Mouse (Mus musculus) urinary bladder, postnatal 10 days (tissue): ENCODE results near the gene Parva.

ENCODE experiments used
- DNase-seq: peaks from one replicate; pipeline ENCODE4 v3.0.0; 2022; ENCODE audit warnings: low spot score

The Parva gene

DNA sequence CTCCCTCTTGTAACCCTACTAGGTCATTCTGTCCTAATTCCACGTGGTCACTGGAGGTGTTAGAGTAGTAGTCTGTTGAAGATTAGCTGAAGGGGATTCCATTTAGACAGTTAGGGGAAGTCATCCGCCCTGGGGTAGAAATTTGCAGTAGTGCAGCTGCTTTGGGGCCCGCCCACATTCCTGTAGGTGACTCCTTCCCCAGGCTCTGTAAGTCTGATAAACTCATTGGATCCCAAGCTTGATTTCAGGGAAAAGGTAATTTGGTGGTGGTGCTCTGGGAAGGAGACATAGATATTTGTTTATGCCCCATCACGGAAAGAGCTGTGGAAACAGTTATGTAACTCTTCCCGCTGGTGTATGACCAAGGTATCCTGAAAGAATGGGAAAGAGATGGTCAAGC lies 494 bp upstream of the Parva start:
- no peak for DNase-seq

DNA sequence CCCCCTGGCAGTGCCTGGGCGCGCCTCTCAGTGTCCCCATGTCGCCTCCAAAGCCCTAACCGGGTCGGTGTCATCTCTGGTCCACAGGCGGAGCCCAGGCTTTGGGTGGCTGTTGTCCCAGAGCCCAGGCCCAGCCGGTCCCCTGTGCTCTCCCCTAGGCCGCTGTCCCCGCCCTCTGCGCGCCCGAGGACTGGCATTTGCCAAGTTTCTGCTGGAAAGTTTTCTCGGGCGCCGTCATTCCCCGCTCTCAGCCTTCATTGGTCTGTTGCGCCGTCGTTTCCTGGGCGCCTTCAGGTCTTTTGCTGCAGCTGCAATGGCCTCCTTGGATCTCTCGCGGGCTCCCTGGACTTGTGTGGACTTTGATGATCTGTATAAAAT lies 842 bp downstream of the Parva start:
- peak; percentile 71 for DNase-seq

DNA sequence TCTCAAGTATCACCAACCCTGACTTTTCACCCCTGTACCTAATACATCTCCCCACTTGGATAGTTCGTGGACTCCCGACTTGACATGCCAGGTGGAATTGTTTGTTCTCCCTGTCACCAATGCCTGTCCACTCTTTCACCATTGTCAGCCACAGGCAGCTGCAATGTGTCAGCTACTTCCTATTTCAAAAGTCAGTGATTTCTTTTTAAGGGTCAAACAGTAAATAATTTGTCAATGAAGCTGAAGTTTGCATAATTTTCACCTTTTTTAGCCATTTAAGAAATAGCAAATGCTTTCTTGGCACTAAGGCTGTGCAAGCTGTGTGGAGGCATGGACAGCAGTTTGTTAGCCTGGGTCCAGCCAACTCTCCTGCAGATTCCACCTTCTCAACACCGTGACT lies 12.5 kb downstream of the Parva start:
- DNase-seq, result no peak

DNA sequence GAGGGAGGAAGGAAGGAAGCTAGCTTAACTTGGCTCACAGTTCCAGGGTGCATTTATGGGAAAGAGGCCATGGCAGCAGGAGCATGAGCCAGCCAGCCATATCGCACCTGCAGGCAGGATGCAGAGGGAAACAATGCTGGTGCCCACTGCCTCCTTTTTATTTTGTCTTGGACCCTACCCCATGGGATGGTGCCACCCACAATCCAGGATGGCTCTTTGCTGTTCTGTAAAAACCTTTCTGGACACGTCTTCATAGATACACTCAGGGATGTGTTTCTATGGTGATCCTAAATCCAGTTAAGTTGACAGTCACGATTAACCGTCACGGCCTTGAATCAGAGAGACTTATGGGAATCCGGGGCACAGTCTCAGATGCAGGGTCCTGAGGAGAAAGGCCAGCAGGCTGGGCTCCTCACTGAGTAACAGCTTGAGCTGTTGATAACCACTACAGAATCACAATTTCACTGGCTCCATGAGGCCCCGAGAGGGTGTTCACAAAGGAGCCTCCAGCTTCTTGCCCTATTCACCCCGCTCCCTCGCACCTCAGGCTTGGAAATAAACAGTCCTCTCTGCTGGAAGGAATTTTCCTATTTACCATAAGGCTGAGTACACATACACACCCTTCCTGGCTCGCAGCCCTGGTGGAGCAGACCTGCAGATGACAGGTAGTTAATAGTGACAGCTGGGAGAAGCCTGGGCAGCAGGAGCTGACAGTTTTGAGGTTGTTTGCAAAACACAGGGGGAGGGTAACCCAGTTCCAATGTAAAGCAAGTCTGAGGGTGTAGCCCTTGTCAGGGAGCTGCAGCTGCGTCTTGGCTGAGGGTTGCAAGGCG lies 17.1 kb downstream of the Parva start:
- DNase-seq, result no peak

DNA sequence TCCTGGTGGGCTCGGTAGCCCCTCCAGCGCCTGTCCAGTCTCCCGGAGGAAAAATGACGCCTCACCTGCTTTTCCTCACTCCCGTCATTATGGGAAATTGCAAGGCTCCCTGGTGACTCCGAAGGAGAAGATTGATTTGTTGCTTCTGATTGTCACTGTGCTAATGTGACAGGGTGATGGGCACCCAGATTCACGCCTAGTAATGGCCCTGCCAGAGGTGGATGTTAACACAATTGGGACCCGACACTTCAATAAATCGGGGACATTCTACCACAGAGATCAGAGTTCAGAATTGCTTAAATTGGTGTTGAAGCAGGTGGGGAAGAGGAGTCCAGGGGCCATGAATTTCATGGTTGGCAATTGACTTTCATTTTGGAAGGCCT lies 17.7 kb downstream of the Parva start:
- no peak for DNase-seq

DNA sequence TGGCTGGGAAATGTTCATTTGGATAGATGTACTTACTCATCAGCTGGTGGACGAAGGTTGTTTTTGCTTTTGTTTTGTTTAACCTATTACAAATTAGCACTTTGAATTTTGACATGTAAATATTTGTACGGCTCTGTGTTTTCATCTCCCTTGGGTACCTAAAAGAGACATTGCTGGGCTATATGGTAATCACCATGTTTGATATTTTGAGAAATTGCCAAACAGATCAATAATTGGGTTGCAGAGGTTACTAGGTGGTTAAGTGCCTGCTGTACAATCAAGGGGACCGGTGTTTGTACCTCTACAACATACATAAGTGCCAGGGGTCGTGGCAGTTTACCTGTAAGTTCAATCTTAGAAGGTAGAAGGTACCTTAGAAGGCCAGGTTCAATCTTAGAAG lies 19.2 kb downstream of the Parva start:
- DNase-seq, result no peak

DNA sequence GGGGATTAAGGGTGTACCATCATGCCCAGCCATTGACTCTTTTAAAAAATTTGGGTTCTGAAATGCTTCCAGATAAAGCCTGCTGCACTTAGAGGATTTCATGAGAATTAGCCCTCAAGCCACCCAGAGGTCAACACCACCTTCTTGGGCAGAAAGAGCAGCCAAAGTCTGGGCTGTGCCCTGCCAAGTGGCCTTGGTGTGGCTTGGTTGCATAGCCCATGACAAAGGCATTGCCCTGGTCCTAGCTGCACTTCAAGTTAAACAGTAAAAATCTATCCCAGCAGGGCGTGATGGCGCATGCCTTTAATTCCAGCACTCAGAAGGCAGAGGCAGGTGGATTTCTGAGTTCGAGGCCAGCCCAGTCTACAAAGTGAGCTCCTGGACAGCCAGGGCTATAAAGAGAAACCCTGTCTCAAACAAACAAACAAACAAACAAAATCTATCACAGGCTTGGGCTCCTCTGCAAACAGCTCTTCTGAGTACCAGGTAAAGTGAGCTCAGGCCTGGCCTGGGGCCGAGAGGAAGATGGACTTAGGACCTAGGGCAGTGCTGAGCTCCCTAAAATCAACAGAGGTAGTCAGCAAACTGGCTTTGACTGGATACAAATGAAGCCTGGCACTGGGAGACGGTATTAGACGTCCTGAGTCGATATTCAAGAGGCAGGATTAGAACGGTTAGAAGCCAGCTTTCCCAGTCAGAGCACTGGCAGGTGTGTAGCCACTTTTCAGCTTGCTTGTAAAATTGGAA lies 22.8 kb downstream of the Parva start:
- DNase-seq, result no peak

DNA sequence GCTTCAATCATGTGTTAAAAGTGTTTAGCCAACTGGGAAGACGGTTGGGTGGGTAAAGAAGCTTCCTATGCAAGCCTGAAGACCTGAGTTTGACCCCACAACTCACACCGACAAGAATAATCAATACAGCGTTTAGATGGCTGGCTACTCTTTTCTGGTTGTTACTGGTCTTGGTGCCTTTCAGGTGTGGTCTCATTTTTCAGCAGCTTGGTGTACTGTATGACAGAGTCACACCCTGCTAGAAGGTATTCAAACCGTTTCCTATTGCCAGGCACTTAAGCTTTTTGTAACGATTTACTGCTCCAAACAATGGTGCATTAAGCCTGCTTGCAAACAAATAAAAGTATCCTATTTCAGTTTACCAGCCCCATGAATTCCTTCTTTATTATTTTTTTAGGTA lies 25.2 kb downstream of the Parva start:
- no peak for DNase-seq

DNA sequence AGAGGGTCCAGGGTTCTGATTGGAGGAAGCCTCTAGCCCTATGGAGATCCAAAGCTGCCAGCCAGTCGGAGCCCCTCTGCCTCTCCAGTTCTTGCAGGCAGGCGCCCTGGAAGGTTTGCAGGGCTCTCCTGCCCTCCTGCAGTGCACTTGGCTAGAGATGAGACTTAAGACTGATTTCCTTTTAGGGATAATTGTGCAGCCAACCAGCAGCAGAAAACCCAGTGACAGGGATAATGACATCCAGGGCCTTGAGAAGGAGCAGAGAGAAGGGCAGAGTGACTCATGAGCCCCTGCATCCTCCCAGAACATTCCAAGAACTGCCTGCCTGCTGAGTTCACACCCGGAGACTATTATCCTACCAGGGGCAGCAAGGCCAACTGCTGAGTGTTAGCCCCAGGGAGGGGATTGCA lies 26.5 kb downstream of the Parva start:
- no peak for DNase-seq

DNA sequence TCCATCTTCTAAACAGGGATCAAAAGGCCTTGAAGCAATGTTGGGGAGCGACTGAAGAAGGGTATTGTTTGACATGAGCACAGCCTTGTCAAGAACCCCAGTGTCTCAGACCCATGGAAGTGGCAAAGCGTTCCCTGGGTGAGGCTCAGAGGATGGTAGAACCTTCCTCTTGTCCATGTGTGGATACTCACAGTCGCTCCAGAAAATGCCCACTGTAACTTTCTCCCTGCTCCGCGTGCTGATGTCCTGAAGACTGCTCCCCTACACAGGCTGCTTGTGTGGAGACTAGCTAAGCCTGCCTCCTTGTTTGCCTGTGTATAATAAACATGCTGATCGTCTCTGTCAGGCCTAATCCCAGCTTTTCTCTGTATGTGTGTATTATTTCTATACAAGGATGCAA lies 27.1 kb downstream of the Parva start:
- DNase-seq, result no peak

DNA sequence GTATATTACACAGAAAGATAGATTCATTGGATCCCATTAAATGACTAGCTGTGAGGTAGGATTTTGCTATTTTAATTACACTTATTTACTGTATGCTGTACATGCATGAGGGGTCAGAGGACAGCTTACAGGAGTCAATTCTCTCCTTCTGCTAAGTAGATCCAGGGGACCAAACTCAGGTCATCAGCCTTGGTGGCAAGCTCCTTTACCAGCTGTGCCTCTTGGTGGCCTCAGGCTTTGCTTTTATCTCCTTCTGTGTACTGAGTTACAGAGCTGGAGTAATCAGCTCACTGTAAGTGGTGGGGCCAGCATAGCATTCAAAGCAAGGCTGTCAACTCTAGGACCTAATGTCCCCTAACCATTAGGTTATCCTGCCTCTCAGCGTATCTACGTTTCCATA lies 27.6 kb downstream of the Parva start:
- DNase-seq, result no peak

DNA sequence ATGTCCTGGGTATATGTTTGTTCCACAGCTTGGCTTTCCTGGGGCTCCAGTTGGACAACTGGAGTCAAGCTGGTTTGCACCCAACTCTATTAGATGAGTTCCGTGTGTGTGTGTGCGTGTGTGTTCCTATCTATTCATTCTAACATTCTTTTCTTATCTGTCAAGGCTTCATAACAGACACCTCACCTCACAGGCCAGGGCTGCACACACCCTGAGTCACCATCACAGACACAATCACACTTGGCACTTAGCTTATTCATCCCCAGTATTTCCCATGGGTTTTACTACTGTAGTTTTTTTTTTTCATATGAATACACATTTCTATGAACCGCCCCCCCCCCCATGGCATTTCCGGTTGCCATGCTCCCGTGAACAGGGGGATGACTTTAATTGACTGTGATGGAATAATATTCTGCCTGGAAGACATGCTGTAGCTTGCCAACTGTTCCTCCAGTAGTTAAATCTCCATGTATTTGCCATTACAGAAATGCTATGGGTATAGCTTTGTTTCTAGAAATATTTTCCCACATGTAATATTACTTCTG lies 28.3 kb downstream of the Parva start:
- no peak for DNase-seq

DNA sequence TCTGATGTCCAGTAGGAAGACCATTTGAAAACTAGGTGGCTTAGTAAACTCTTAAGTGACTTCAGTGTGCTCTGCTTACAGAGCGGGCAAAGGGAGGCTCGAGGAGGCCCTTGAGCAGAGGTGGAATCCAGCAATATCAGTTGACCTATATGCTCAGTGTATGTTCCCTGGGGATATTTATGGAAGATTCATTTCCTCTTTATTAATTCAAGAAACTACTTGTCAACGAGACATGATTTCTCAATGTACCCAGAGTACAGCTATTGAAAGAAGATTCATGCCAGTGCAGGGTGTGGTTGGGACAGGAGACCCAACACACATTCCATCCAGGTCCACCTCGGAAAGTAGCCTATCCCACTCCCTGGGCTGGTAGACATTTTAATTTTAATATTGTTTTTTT lies 30.1 kb downstream of the Parva start:
- DNase-seq, result no peak

DNA sequence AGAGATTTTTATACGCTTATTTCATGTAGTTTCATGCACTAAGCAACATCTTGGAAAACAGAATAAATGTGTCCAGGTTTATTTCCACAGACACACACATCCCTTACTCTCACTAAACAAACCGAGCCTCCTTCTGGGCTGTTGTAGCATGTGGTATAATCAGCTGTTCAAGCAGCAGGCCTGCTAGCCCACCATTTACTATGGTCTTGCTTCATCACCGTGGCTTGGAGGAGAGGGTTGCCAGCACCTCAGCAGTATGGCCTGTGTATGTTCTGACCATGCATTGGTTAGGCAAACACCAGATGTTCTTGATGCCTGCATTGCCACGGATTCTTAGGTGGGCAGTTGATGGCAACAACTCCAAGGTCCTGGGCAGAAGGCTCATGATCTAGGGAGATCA lies 30.6 kb downstream of the Parva start:
- DNase-seq, result no peak

DNA sequence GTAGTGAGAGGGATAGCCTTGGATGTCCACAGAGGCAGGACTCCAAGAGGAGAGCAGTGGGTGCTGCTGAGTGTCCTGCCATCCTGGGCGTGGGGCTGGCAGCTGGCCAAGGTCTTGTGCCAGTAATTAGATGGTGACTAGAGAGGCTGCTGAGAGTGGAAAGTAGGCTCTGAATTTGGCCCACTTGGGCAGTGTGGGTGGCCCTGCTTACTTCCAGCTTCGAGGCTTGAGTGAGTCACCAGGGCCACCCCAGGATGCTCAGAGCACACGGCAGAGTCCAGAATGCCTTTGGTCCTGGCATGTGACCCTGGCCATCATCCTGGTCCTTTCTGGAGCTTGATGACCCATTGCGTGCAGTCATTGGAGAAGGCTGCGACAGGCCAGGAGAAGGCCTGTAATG lies 31.1 kb downstream of the Parva start:
- DNase-seq, result no peak

DNA sequence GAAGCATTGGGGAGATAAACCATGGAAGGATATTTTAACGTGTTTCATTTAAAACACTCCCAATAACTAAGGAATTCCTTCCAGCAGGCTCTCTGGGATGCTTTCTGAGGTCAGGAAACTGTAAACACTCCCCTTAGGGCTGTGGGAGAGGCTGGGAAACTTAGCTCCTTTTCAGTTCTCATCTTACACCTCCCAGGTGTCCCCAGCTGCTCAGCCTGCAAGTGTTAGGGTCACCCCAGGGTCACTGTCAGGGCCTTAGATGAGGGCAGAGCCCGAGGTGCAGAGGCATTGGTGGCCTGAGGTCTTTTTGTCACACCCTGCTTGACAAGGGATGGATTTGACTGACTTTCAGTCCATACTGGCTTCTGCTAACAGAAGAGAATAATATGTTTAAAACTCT lies 35.8 kb downstream of the Parva start:
- no peak for DNase-seq

DNA sequence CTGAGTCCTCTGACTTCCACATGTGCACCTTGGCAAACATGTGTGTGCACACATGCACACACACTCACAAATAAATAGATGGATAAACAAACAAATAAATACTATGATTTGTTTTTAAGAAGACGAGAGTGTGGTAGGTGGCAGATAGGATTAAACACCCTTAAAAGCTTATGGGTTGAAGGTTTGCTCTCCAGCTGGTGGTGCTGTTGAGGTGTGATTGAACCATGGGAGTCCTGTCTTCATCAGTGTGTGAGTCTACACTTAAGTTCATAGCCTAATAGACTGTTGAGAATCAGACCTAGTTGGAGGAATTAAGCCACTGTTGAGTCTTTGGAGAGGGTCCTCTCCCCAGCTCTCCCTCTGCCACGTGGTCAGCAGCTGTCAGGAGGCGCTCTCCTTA lies 38.6 kb downstream of the Parva start:
- no peak for DNase-seq

DNA sequence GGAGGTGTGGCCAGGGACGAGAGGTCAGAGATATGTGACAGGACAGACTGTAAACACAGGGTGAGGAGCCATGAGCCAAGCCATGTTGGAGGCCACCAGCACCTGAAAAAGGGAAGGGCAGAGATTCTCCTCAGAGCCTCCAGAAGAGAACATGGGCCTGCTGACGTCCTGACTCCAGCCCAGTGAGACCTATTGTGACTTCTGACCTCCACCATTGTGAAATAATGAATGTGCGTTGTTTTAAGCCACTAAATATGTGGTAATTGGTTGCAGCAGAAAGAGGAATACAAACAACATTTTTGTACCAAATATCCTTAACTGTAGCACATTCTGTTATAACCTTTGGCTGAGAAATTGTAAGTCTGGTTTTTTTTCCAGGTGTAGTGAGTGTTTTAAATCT lies 39.5 kb downstream of the Parva start:
- DNase-seq, result no peak

DNA sequence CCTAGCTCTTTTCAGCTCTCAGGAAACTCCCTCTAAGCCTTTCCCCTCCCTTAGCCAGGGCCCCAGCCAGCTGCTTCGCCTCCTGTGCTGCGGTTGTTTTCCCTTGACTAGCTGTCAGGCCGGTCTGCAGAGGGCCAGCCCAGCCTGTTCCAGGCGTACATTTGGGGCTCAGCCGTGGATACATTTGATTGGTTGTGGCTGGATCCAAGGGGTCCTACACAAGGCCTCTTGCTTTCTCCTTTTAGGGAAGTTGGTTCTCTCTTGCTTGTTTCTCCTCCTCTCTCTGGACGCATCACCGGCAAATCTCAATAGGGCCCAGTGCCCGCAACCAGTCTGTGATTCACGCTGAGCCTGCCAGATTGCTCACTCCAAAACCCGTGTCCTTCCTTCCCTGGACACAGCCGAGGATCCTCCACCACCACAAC lies 40.4 kb downstream of the Parva start:
- DNase-seq, result peak; percentile 61

DNA sequence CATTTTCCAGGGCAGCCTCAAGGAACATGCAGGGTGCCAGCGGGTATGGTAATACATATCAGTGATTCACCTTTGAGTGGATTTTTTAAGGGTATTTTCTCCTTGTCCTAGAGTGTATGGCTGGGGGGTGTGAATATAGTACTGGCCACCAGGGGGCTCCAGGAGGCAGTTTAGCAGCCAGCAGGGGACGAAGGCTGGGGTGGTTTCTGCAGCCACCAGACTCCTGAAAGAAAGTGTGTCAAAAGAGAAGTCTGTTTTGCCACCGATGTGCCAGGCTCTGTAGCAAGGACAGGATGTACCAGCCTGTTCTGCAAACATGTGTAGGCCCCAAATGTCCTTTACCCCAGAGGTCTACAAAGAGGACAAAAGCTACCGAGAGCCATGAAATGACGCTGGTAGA lies 42.5 kb downstream of the Parva start:
- DNase-seq, result peak; percentile 66

DNA sequence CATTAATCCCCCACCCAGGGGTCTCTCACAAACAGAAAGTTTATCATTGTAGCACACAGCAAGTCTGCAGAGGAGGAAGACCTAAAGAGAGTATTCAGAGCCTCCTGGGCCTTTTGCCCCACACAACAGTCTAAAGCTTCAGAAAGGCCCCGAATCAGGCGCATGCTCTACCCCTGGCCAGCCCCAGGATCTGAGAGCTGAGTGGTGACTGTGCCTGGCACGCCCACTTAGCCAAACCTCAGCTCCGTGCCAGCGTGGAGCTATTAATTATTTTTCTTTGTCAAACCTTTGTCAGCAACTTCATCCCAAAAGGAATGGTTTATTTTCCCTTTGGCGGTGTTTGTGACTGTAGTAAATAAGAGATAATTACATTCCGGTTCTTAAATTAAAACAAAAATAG lies 44.0 kb downstream of the Parva start:
- DNase-seq, result no peak

DNA sequence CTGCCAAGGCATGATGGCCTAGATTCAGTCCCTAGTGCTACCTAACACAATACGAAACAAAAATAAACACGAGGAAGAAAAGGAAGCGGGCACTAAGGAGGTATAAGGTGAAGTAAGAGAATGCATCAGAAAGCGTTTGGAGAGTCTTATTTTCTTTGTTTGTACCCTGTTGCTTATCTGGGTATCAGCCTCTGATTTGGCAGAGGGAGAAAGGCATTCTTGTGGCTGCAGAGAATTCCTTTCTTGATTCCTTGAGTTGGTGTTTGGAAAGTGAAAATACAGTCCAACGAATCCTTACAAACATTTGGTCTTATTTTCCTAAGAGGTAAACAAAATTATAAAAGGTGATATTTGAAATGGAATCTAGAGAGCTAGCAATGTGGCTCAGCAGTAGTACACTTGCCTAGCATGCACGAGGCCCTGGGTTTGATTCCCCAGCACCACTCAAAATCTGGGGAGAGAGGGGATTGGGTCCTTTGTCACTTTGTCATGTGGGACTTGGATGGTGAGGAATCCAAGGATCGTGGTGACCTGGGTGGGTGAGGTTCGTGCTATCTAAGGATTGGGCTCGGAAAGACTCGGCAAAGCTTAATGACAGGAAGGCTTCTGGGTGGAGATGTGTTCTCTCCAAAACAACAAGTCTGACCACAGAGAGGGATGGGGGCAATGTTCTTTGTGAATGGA lies 44.9 kb downstream of the Parva start:
- DNase-seq, result no peak

DNA sequence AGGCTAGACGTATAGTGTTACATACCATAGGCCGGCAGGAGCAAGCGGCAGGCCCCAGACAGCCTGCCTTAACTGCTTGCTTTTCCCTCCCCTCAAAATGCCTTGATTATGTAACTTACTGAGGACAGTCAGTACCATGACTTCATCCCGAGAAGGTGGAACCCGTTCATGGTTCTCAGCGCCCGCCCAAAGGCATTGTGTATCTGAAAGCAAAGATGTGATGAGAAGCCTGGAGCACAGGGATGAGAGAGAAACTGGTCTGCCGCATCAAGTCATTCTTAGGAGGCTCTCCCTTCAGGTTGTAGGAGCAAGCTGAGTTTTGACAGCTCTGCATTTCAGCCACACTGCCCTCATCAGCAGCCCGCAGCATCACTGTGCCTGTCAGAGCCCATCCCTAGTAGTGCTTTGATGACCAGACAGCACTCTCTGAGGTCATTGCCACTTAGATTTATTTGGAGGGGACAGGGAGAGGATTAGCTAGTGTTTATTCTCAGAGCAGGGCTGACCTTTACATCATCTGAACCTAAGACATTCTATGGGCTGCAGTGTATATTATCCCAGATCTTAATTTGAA lies 45.5 kb downstream of the Parva start:
- DNase-seq, result no peak
